Mouse (Mus musculus) brain, embryonic 14.5 days (tissue): ENCODE measurements around the gene Zfp37. TPM values are rescaled to one million over a fixed set of nuclear protein-coding genes. Genes with fewer than 3 reads are reported as not detected.
"Not testable (repeated sequence)": the region's sequence is repeated elsewhere in the genome, so short reads cannot be mapped to it uniquely, and the experiment has no call there.

Source experiments
- DNase-seq: peaks from one replicate; pipeline ENCODE4 v3.0.0-alpha.2; 2011; ENCODE audit warnings: low read depth
- CTCF ChIP-seq: fragments of 200-500 bp; IDR thresholded peaks from 2 replicates; pipeline ENCODE4 v1.5.1; 2012; ENCODE audit warnings: inconsistent platforms, mild to moderate bottlenecking, moderate library complexity, borderline replicate concordance; ENCODE audit not compliant: insufficient read depth, insufficient read length; ENCODE audit errors: extremely low read depth
- POLR2A ChIP-seq: fragments of 200-500 bp; IDR thresholded peaks from 2 replicates; pipeline ENCODE4 v1.6.1; 2012; ENCODE audit warnings: mild to moderate bottlenecking, inconsistent platforms, borderline replicate concordance; ENCODE audit not compliant: poor library complexity, insufficient read depth, insufficient read length, severe bottlenecking; ENCODE audit errors: extremely low read depth
- polyA plus RNA-seq: library from polyadenylated mRNA; depleted of rRNA; stranded (reverse); fragments of >200 nt; gene quantifications from 2 replicates; pipeline ENCODE4 v1.2.3, GENCODE M21; 2012; rRNA removed

The Zfp37 gene
- polyA plus RNA-seq, 1 experiment: 21.7 TPM

- peak; percentile 97 for DNase-seq
These were observed 22.8 kb downstream of the Zfp37 start for GRCm38 (mm10) chr4:62207851-62208695.

GRCm38 (mm10) chr4:62199923-62200529, 30.8 kb downstream of the Zfp37 start:
- TF ChIP-seq POLR2A (no peak), CTCF (no peak)
- no peak for DNase-seq

More at GRCm38 (mm10) chr4:62207851-62208695, 22.8 kb downstream of the Zfp37 start:
- peak; percentile 52; the same call in 1 of the 2 replicates for TF ChIP-seq POLR2A
- 0 out of 2 replicates have a peak, but pooled peaks have one; percentile 19 for TF ChIP-seq CTCF

GRCm38 (mm10) chr4:62188778-62189177, 42.1 kb downstream of the Zfp37 start:
- no peak for TF ChIP-seq POLR2A
- TF ChIP-seq CTCF: no peak
- DNase-seq: no peak

- TF ChIP-seq POLR2A (no peak), CTCF (peak; percentile 61)
- peak; percentile 34 for DNase-seq
These were observed 53.6 kb downstream of the Zfp37 start for GRCm38 (mm10) chr4:62177282-62177681.

GRCm38 (mm10) chr4:62174471-62174870, 56.4 kb downstream of the Zfp37 start:
- no peak for DNase-seq
- no peak for TF ChIP-seq POLR2A
- no peak for TF ChIP-seq CTCF

- not testable (repeated sequence) for DNase-seq
These were observed 63.2 kb downstream of the Zfp37 start for GRCm38 (mm10) chr4:62167636-62168035.

- TF ChIP-seq POLR2A (no peak), CTCF (no peak)
These were observed 72.4 kb downstream of the Zfp37 start for GRCm38 (mm10) chr4:62158401-62158800.

GRCm38 (mm10) chr4:62150811-62151210, 80.0 kb downstream of the Zfp37 start, which contains the start of gene Mup21:
Gene Mup21, minus strand, starts transcription at chr4:62150863.
- TF ChIP-seq CTCF: no peak
- TF ChIP-seq POLR2A: no peak
- DNase-seq: no peak

More at GRCm38 (mm10) chr4:62158401-62158800, 72.4 kb downstream of the Zfp37 start:
- DNase-seq: no peak

Other genes starting within 250 kb of the Zfp37 start
- not detected in 2 replicates for gene Mup20, start 176.9 kb downstream of the Zfp37 start, polyA plus RNA-seq
- not detected in 2 replicates for gene Mup3, start 143.7 kb downstream of the Zfp37 start, polyA plus RNA-seq
- gene Mup21, start 80.2 kb downstream of the Zfp37 start, polyA plus RNA-seq: not detected in 2 replicates
- 12.0 and 12.4 TPM in 2 replicates for gene Slc31a2, start 31.5 kb upstream of the Zfp37 start, polyA plus RNA-seq
- gene Fkbp15, start 129.5 kb upstream of the Zfp37 start, polyA plus RNA-seq: 22.3 and 22.4 TPM in 2 replicates
- gene Slc31a1, start 129.7 kb upstream of the Zfp37 start, polyA plus RNA-seq: 30.0 and 32.3 TPM in 2 replicates
- gene Cdc26, start 177.6 kb upstream of the Zfp37 start, polyA plus RNA-seq: 84.0 and 92.6 TPM in 2 replicates
- 23.4 and 26.7 TPM in 2 replicates for gene Prpf4, start 177.8 kb upstream of the Zfp37 start, polyA plus RNA-seq
- 0.96 and 1.2 TPM in 2 replicates for gene Rnf183, start 204.2 kb upstream of the Zfp37 start, polyA plus RNA-seq
- 6.9 and 8.0 TPM in 2 replicates for gene Wdr31, start 239.8 kb upstream of the Zfp37 start, polyA plus RNA-seq
- gene Bspry, start 249.0 kb upstream of the Zfp37 start, polyA plus RNA-seq: 0.72 TPM in 2 replicates